Mouse (Mus musculus): ENCODE data around the gene Tnfaip8l3. TPM values are rescaled to one million over a fixed set of nuclear protein-coding genes. Genes with fewer than 3 reads are reported as not detected.
A peak's percentile ranks its signal among the peaks of the same experiment; 100 is the strongest.

Tnfaip8l3 gene
- polyA plus RNA-seq, 1 experiment from 2014 or later = not detected

DNA sequence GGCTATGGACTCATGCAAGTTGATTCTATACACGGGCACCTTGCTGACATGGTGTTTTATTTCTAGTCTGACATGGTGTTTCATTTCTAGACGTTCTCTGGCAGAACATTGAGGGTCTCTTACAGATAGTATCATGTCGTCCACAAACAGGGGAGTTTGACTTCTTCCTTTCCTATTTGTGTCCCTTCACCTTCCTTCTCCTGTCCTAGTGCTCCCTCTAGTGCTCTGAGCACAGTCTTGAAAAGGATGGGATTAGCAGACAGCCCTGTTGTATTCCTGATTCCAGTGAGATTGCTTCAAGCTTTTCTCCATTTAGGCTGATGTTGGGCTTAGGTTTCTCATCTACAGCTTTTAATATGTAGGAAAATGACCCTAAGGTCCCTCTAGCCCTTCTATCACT lies 81.2 kb downstream of the Tnfaip8l3 start:
- 42% methylated on average over 3 of the region's 3 CpGs for WGBS
- no peaks in the 10 kb centered on the region for H3K4me1 ChIP-seq (ENCODE audit: control insufficient read depth, insufficient read depth, low read length)
- ATAC-seq (replicated peaks; ENCODE audit: insufficient number of reproducible peaks, low FRiP score, low TSS enrichment, low read depth) (no peak), DNase-seq (ENCODE audit: low spot score) (peak; percentile 66)
- no peak overlapping the region for H3K4me3 ChIP-seq (ENCODE audit: low read depth, low read length)
- no peaks in the 10 kb centered on the region for H3K36me3 ChIP-seq (replicated peaks; ENCODE audit: control insufficient read depth, insufficient read depth, low read depth, low read length)
- no peak overlapping the region for H3K4me2 ChIP-seq (ENCODE audit: low read depth, low read length)
- H3K9ac ChIP-seq (replicated peaks; ENCODE audit: low read length) = no peak overlapping the region
- no peak overlapping the region for H3K27ac ChIP-seq (replicated peaks; ENCODE audit: low read depth, low read length)
- no peaks in the 10 kb centered on the region for H3K27me3 ChIP-seq (ENCODE audit: control insufficient read depth, insufficient read depth, low read length)
- H3K9me3 ChIP-seq (replicated peaks; ENCODE audit: control insufficient read depth, low read length) = no peaks in the 10 kb centered on the region

- H3K9ac ChIP-seq (replicated peaks; ENCODE audit: low read length) = no peak overlapping the region
- H3K27me3 ChIP-seq (ENCODE audit: control insufficient read depth, insufficient read depth, low read length) = no peaks in the 10 kb centered on the region
- no peaks in the 10 kb centered on the region for H3K36me3 ChIP-seq (replicated peaks; ENCODE audit: control insufficient read depth, insufficient read depth, low read depth, low read length)
- H3K4me1 ChIP-seq (ENCODE audit: control insufficient read depth, insufficient read depth, low read length) = no peaks in the 10 kb centered on the region
- no peaks in the 10 kb centered on the region for H3K9me3 ChIP-seq (replicated peaks; ENCODE audit: control insufficient read depth, low read length)
- 36% methylated on average over 9 of the region's 9 CpGs for WGBS
- DNase-seq (ENCODE audit: low spot score) (peak; percentile 67), ATAC-seq (replicated peaks; ENCODE audit: insufficient number of reproducible peaks, low FRiP score, low TSS enrichment, low read depth) (no peak)
- H3K4me3 ChIP-seq (ENCODE audit: low read depth, low read length) = no peak overlapping the region
- no peak overlapping the region for H3K4me2 ChIP-seq (ENCODE audit: low read depth, low read length)
- no peak overlapping the region for H3K27ac ChIP-seq (replicated peaks; ENCODE audit: low read depth, low read length)
These were observed 83.3 kb downstream of the Tnfaip8l3 start for GRCm38 (mm10) chr9:53984868-53985267.

GRCm38 (mm10) chr9:53975122-53975518 lies 93.1 kb downstream of the Tnfaip8l3 start, which contains the start of gene Elmod1:
Gene Elmod1 (minus strand): TSS chr9:53975301.
- DNase-seq (ENCODE audit: low spot score) (peak; percentile 61), ATAC-seq (replicated peaks; ENCODE audit: insufficient number of reproducible peaks, low FRiP score, low TSS enrichment, low read depth) (peak; percentile 91)
- Histone ChIP-seq H3K9ac (replicated peaks; ENCODE audit: low read length) (peak within 1 kb of the TSS; percentile 41), H3K27me3 (ENCODE audit: control insufficient read depth, insufficient read depth, low read length) (peaks cover 6% of the 10 kb centered on the region; the same call in 1 of the 2 replicates), H3K4me1 (ENCODE audit: control insufficient read depth, insufficient read depth, low read length) (no peaks in the 10 kb centered on the region; the same call in 1 of the 2 replicates), H3K4me3 (ENCODE audit: low read depth, low read length) (peak within 1 kb of the TSS; percentile 53), H3K27ac (replicated peaks; ENCODE audit: low read depth, low read length) (no peak within 1 kb of the TSS), H3K9me3 (replicated peaks; ENCODE audit: control insufficient read depth, low read length) (no peaks in the 10 kb centered on the region), H3K4me2 (ENCODE audit: low read depth, low read length) (peak within 1 kb of the TSS; percentile 95), H3K36me3 (replicated peaks; ENCODE audit: control insufficient read depth, insufficient read depth, low read depth, low read length) (no peaks in the 10 kb centered on the region)
- under 1% methylated on average over 36 of the region's 36 CpGs for WGBS

GRCm38 (mm10) chr9:53974328-53975121 lies 93.7 kb downstream of the Tnfaip8l3 start:
- no peak overlapping the region for H3K27ac ChIP-seq (replicated peaks; ENCODE audit: low read depth, low read length)
- peaks cover 6% of the 10 kb centered on the region; the same call in 1 of the 2 replicates for H3K27me3 ChIP-seq (ENCODE audit: control insufficient read depth, insufficient read depth, low read length)
- H3K9ac ChIP-seq (replicated peaks; ENCODE audit: low read length) = peak overlapping the region; percentile 41
- peak overlapping the region; percentile 53 for H3K4me3 ChIP-seq (ENCODE audit: low read depth, low read length)
- H3K4me2 ChIP-seq (ENCODE audit: low read depth, low read length) = peak overlapping the region; percentile 95
- under 1% methylated on average over 42 of the region's 42 CpGs for WGBS
- no peaks in the 10 kb centered on the region for H3K9me3 ChIP-seq (replicated peaks; ENCODE audit: control insufficient read depth, low read length)
- H3K36me3 ChIP-seq (replicated peaks; ENCODE audit: control insufficient read depth, insufficient read depth, low read depth, low read length) = no peaks in the 10 kb centered on the region
- H3K4me1 ChIP-seq (ENCODE audit: control insufficient read depth, insufficient read depth, low read length) = no peaks in the 10 kb centered on the region; the same call in 1 of the 2 replicates
- DNase-seq (ENCODE audit: low spot score) (peak; percentile 47), ATAC-seq (replicated peaks; ENCODE audit: insufficient number of reproducible peaks, low FRiP score, low TSS enrichment, low read depth) (peak; percentile 81)

GRCm38 (mm10) chr9:53973929-53974327 lies 94.3 kb downstream of the Tnfaip8l3 start:
- Histone ChIP-seq H3K27ac (replicated peaks; ENCODE audit: low read depth, low read length) (no peak overlapping the region), H3K27me3 (ENCODE audit: control insufficient read depth, insufficient read depth, low read length) (peaks cover 6% of the 10 kb centered on the region; the same call in 1 of the 2 replicates), H3K9ac (replicated peaks; ENCODE audit: low read length) (no peak overlapping the region), H3K4me2 (ENCODE audit: low read depth, low read length) (peak overlapping the region; percentile 95), H3K4me3 (ENCODE audit: low read depth, low read length) (peak overlapping the region; percentile 53), H3K9me3 (replicated peaks; ENCODE audit: control insufficient read depth, low read length) (no peaks in the 10 kb centered on the region), H3K4me1 (ENCODE audit: control insufficient read depth, insufficient read depth, low read length) (no peaks in the 10 kb centered on the region; the same call in 1 of the 2 replicates), H3K36me3 (replicated peaks; ENCODE audit: control insufficient read depth, insufficient read depth, low read depth, low read length) (no peaks in the 10 kb centered on the region)
- ATAC-seq (replicated peaks; ENCODE audit: insufficient number of reproducible peaks, low FRiP score, low TSS enrichment, low read depth) (no peak), DNase-seq (ENCODE audit: low spot score) (peak; percentile 17)
- 22% methylated on average over 13 of the region's 13 CpGs for WGBS

Other genes with a start within 250 kb of the Tnfaip8l3 start
- gene Sln, start 218.2 kb downstream of the Tnfaip8l3 start, polyA plus RNA-seq (2014; fragmentation: Nextera tagmentation; extraction: Ambion mirVana) = 1.2 and 2.0 TPM in 2 replicates
- gene Elmod1, start 93.1 kb downstream of the Tnfaip8l3 start, polyA plus RNA-seq (2014; fragmentation: Nextera tagmentation; extraction: Ambion mirVana) = 0.63 and 0.74 TPM in 2 replicates
- gene Cyp19a1, start 199.7 kb upstream of the Tnfaip8l3 start, polyA plus RNA-seq (2014; fragmentation: Nextera tagmentation; extraction: Ambion mirVana) = not detected in 2 replicates
- gene Gldn, start 218.1 kb upstream of the Tnfaip8l3 start, polyA plus RNA-seq (2014; fragmentation: Nextera tagmentation; extraction: Ambion mirVana) = 0.17 and 0.25 TPM in 2 replicates